In genomic region chrX:142718759-142719158, GRCm38 (mm10) we compare ENCODE assay signal across 16 mouse cellular contexts.
"Had no signal": no experiment of that assay in that cellular context is flagged by ENCODE, and none has a peak within 500 bp of the region (broad histone marks: within the 10 kb centered on the region; RNA-seq: fewer than 3 reads in every experiment).

No protein-coding gene starts in this region.

- H3K27ac ChIP-seq: kidney, postnatal 0 days; layer of hippocampus, adult 2 months; left cerebral cortex, adult 2 months; liver, embryonic 13.5 days; midbrain, embryonic 10.5 days; midbrain, embryonic 13.5 days; stomach, embryonic 15.5 days had no signal

- H3K36me3 ChIP-seq: midbrain, embryonic 10.5 days; midbrain, embryonic 13.5 days; stomach, embryonic 15.5 days had no signal

- ATAC-seq: midbrain, embryonic 13.5 days had no signal

- DNase-seq: kidney, adult 2 months; kidney, postnatal 25 days; layer of hippocampus, postnatal 36 days; liver, embryonic 13.5 days; lung, adult 2 months; lung, postnatal 36 days; retina, postnatal 1 day; right cerebral cortex, postnatal 25 days; spleen, adult 18-20 months had no signal

- H3K4me3 ChIP-seq: layer of hippocampus, adult 2 months; left cerebral cortex, adult 2 months; liver, embryonic 13.5 days; megakaryocyte, embryonic 14.5 days; midbrain, embryonic 10.5 days; midbrain, embryonic 13.5 days; stomach, embryonic 15.5 days had no signal
